Mouse (Mus musculus) liver, embryonic 15.5 days (tissue): ENCODE results near the gene Gna12. TPM values are rescaled to one million over a fixed set of nuclear protein-coding genes. Genes with fewer than 3 reads are reported as not detected.

ENCODE experiments used
- ATAC-seq: fragments of 200-750 bp; cut with Nextera tagmentation; 2 replicates; pipeline ENCODE4 v1.8.0; 2017; ENCODE audit warnings: moderate number of reproducible peaks, mild to moderate bottlenecking, moderate library complexity; ENCODE audit not compliant: insufficient read depth
- H3K27ac ChIP-seq: fragments of 300-500 bp; sonication (generic); replicated peaks from 2 replicates; pipeline ENCODE4 v1.5.1; 2015; ENCODE audit warnings: mild to moderate bottlenecking, inconsistent platforms
- H3K27me3 ChIP-seq: fragments of 300-500 bp; sonication (generic); 2 replicates; pipeline ENCODE4 v1.6.1; 2015; ENCODE audit warnings: mild to moderate bottlenecking, inconsistent platforms
- H3K36me3 ChIP-seq: fragments of 300-500 bp; sonication (generic); replicated peaks from 2 replicates; pipeline ENCODE4 v1.6.1; 2015; ENCODE audit warnings: moderate library complexity, mild to moderate bottlenecking, inconsistent platforms
- H3K4me1 ChIP-seq: fragments of 300-500 bp; sonication (generic); replicated peaks from 2 replicates; pipeline ENCODE4 v1.6.1; 2015; ENCODE audit warnings: inconsistent platforms
- H3K4me2 ChIP-seq: fragments of 300-500 bp; sonication (generic); 2 replicates; pipeline ENCODE4 v1.6.1; 2015; ENCODE audit warnings: moderate library complexity, mild to moderate bottlenecking, inconsistent platforms
- H3K4me3 ChIP-seq: fragments of 300-500 bp; sonication (generic); replicated peaks from 2 replicates; pipeline ENCODE4 v1.5.1; 2015; ENCODE audit warnings: mild to moderate bottlenecking, inconsistent platforms
- H3K9ac ChIP-seq: fragments of 300-500 bp; sonication (generic); 2 replicates; pipeline ENCODE4 v1.6.1; 2015; ENCODE audit warnings: moderate library complexity, mild to moderate bottlenecking, inconsistent platforms
- H3K9me3 ChIP-seq: fragments of 300-500 bp; sonication (generic); replicated peaks from 2 replicates; pipeline ENCODE4 v1.6.1; 2016; ENCODE audit warnings: inconsistent platforms
- WGBS: fragments of 180-500 bp; shearing (Covaris S2); methylation state at CpG from one replicate; pipeline ENCODE4 v1.1.7; 2015; ENCODE audit warnings: mixed read lengths; ENCODE audit not compliant: insufficient replicate concordance; 5-methylcytosine and 5-hydroxymethylcytosine counted together
- polyA plus RNA-seq: library from polyadenylated mRNA; unstranded; fragments of >200 nt; fragmentation: Nextera tagmentation; extraction: Ambion mirVana; gene quantifications from 2 replicates; pipeline ENCODE4 v1.2.1, GENCODE M21; 2015

The Gna12 gene
- polyA plus RNA-seq, 1 experiment from 2014 or later: 14.1 TPM

DNA sequence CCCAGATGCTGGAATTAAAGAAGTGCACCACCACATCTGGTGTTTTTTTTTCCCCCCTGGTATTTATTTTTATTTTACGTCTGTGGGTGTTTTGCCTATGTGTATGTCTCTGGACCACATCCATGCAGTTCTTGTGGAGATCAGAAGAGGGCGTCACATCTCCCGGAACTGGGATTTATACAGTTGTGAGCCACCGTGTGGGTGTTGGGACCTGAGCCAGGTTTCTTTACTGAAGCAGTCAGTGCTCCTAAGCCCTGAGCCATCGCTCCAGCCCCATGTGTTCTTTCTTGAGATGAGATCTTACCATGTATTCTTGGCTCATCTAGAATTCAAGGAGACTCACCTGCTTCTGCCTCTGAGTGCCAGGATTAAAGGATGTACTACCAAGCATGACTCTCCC is 119.2 kb downstream of the Gna12 start:
- H3K9me3 ChIP-seq: no peaks in the 10 kb centered on the region
- 72% methylated on average over 5 of the region's 5 CpGs for WGBS
- no peak overlapping the region for H3K9ac ChIP-seq
- H3K4me1 ChIP-seq: peaks cover 5% of the 10 kb centered on the region
- H3K36me3 ChIP-seq: peaks cover 53% of the 10 kb centered on the region
- no peaks in the 10 kb centered on the region for H3K27me3 ChIP-seq
- H3K27ac ChIP-seq: no peak overlapping the region
- H3K4me2 ChIP-seq: no peak overlapping the region
- H3K4me3 ChIP-seq: no peak overlapping the region
- no peak for ATAC-seq

DNA sequence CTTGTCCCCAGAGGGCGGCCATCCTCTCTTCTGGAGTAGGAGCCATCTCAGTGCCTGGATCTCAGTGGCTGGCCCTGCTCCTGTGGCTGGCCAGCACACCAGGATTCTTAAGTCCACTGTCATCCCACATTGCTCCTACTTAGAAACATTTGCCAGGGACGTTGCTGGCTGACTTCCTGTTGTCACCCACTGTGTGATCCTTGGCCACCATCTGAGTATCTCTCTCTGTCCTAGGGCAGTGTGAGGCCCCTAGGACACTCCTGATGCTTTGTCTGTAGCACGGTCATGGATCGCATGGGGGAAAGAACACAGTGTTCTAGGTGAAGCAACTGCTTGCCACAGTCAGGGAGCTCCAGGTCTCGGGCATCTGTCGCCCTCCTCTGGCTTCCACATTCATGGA is 119.9 kb downstream of the Gna12 start:
- no peak for ATAC-seq
- Histone ChIP-seq H3K27me3 (no peaks in the 10 kb centered on the region), H3K9me3 (no peaks in the 10 kb centered on the region), H3K4me3 (no peak overlapping the region), H3K4me1 (peaks cover 12% of the 10 kb centered on the region), H3K4me2 (no peak overlapping the region), H3K9ac (no peak overlapping the region), H3K36me3 (peaks cover 48% of the 10 kb centered on the region), H3K27ac (no peak overlapping the region)
- WGBS: 77% methylated on average over 6 of the region's 6 CpGs

Other genes starting within 250 kb of the Gna12 start
- 11.0 and 12.9 TPM in 2 replicates for gene Lfng, start 223.1 kb downstream of the Gna12 start, polyA plus RNA-seq
- gene Ttyh3, start 181.4 kb downstream of the Gna12 start, polyA plus RNA-seq: 6.7 and 7.6 TPM in 2 replicates
- 4.1 and 4.2 TPM in 2 replicates for gene Iqce, start 128.1 kb downstream of the Gna12 start, polyA plus RNA-seq
- 7.2 and 7.5 TPM in 2 replicates for gene Brat1, start 125.4 kb downstream of the Gna12 start, polyA plus RNA-seq
- 1.4 and 1.7 TPM in 2 replicates for gene Amz1, start 106.3 kb downstream of the Gna12 start, polyA plus RNA-seq
- 0.16 and 0.26 TPM in 2 replicates for gene Card11, start 170.2 kb upstream of the Gna12 start, polyA plus RNA-seq